Mouse (Mus musculus): ENCODE measurements at regions not wholly inside any gene's neighbourhood (a gene's known extent, or its start where the extent isn't known, plus 50 kb on each side); places are given as distances from the start of the nearest gene placed in this dataset.

GRCm38 (mm10) chr2:172699654-172700053 is 150.3 kb downstream of the Tfap2c start:
- DNase-seq: no peak

GRCm38 (mm10) chr2:172710641-172711040 is 161.2 kb downstream of the Tfap2c start:
- DNase-seq: no peak

- no peak for DNase-seq
These were observed 177.3 kb downstream of the Tfap2c start for GRCm38 (mm10) chr2:172726701-172727100.

- DNase-seq: no peak
These were observed 178.2 kb downstream of the Tfap2c start for GRCm38 (mm10) chr2:172727576-172727975.

- DNase-seq: peak; percentile 3 to 7
These were observed 178.9 kb downstream of the Tfap2c start for GRCm38 (mm10) chr2:172728240-172728821.

GRCm38 (mm10) chr2:172729151-172729550 is 179.8 kb downstream of the Tfap2c start:
- DNase-seq: no peak

- no peak for DNase-seq
These were observed 180.3 kb downstream of the Tfap2c start for GRCm38 (mm10) chr2:172729741-172730140.

GRCm38 (mm10) chr2:172731408-172731807 is 182.0 kb downstream of the Tfap2c start:
- no peak for DNase-seq

GRCm38 (mm10) chr2:172732453-172733210 is 183.2 kb downstream of the Tfap2c start:
- DNase-seq: no peak

GRCm38 (mm10) chr2:172733403-172733995 is 184.1 kb downstream of the Tfap2c start:
- no peak for DNase-seq

- no peak for DNase-seq
These were observed 186.2 kb downstream of the Tfap2c start for GRCm38 (mm10) chr2:172735621-172736020.

GRCm38 (mm10) chr2:172739041-172739491 is 189.7 kb downstream of the Tfap2c start:
- DNase-seq: no peak

GRCm38 (mm10) chr2:172739529-172739928 is 190.1 kb downstream of the Tfap2c start:
- DNase-seq: no peak

GRCm38 (mm10) chr2:172751364-172751763 is 188.8 kb downstream of the Bmp7 start:
- DNase-seq: no peak

GRCm38 (mm10) chr2:172755686-172756471 is 184.2 kb downstream of the Bmp7 start:
- no peak for DNase-seq

- no peak for DNase-seq
These were observed 183.7 kb downstream of the Bmp7 start for GRCm38 (mm10) chr2:172756472-172756860.

- DNase-seq: peak; percentile 4 to 29
These were observed 181.6 kb downstream of the Bmp7 start for GRCm38 (mm10) chr2:172758497-172758896.

- DNase-seq: no peak
These were observed 174.9 kb downstream of the Bmp7 start for GRCm38 (mm10) chr2:172765260-172765659.

- no peak for DNase-seq
These were observed 173.7 kb downstream of the Bmp7 start for GRCm38 (mm10) chr2:172766403-172766802.

- no peak for DNase-seq
These were observed 171.4 kb downstream of the Bmp7 start for GRCm38 (mm10) chr2:172768756-172769155.

GRCm38 (mm10) chr2:172770061-172770460 is 170.1 kb downstream of the Bmp7 start:
- DNase-seq: no peak

GRCm38 (mm10) chr2:172770606-172771005 is 169.5 kb downstream of the Bmp7 start:
- DNase-seq: no peak

- peak; percentile 16 to 64 for DNase-seq
These were observed 166.9 kb downstream of the Bmp7 start for GRCm38 (mm10) chr2:172773176-172773575.
